Comparison of ENCODE assay signal across 28 mouse cellular contexts in the genomic region with DNA sequence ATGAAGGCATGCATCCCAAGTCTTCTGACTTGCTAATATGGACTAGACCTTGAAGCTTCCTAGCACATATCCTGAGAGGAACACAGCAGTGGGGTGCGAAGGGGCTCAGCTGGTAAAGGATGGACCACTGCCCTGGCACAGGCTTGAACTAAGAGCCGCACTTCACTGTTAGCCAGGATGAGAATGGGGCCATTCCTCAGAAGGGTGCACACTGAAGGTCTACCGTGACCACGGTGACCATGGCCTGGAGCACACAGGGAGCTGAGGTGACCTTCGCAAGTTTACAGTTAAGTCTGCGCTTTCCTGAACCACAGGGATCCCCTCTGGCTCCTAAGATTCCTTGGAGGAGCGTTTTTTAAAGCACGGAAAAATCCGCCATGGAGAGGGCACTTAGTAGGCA.
"Had no signal": no experiment of that assay in that cellular context is flagged by ENCODE, and none has a peak within 500 bp of the region (broad histone marks: within the 10 kb centered on the region; RNA-seq: fewer than 3 reads in every experiment).

No protein-coding gene starts in this region.

- H3K4me3 ChIP-seq: embryonic facial prominence, embryonic 10.5 days; embryonic facial prominence, embryonic 12.5 days; embryonic facial prominence, embryonic 13.5 days; embryonic facial prominence, embryonic 15.5 days; erythroblast, embryonic 14.5 days; forebrain, embryonic 10.5 days; forebrain, embryonic 12.5 days; forebrain, embryonic 13.5 days; forebrain, embryonic 15.5 days; gastrocnemius, adult 2 months; heart, adult 2 months had no signal

- DNase-seq: cerebellum, adult 2 months; cerebellum, adult 8-10 months; cerebellum, adult 9-10 months; cerebellum, adult 9-11 months; cerebellum, postnatal 10 days; cerebellum, postnatal 14 days; cerebellum, postnatal 25 days; cerebellum, postnatal 36 days; embryo, embryonic 11 days; forebrain, postnatal 0 days; gastrocnemius, adult 2 months; gastrocnemius, postnatal 10 days; gastrocnemius, postnatal 14 days; gastrocnemius, postnatal 25 days; gastrocnemius, postnatal 36 days; heart, adult 18-20 months; heart, adult 2 months had no signal

- H3K9me3 ChIP-seq: embryonic facial prominence, embryonic 10.5 days; embryonic facial prominence, embryonic 12.5 days; embryonic facial prominence, embryonic 13.5 days; embryonic facial prominence, embryonic 15.5 days; forebrain, embryonic 10.5 days; forebrain, embryonic 12.5 days; forebrain, embryonic 13.5 days; forebrain, embryonic 15.5 days had no signal

- ATAC-seq: forebrain, embryonic 13.5 days; forebrain, embryonic 14.5 days; forebrain, embryonic 15.5 days; forebrain, embryonic 16.5 days; forebrain, postnatal 0 days had no signal

- H3K4me2 ChIP-seq: embryonic facial prominence, embryonic 12.5 days; embryonic facial prominence, embryonic 13.5 days; embryonic facial prominence, embryonic 15.5 days; forebrain, embryonic 12.5 days; forebrain, embryonic 13.5 days; forebrain, embryonic 15.5 days had no signal

- H3K4me1 ChIP-seq: forebrain, embryonic 15.5 days had no signal

- H3K9ac ChIP-seq: embryonic facial prominence, embryonic 12.5 days; embryonic facial prominence, embryonic 13.5 days; embryonic facial prominence, embryonic 15.5 days; forebrain, embryonic 12.5 days; forebrain, embryonic 13.5 days; forebrain, embryonic 15.5 days; forebrain, postnatal 0 days had no signal

- H3K27me3 ChIP-seq: embryonic facial prominence, embryonic 12.5 days; embryonic facial prominence, embryonic 15.5 days; forebrain, embryonic 13.5 days; forebrain, embryonic 15.5 days had no signal

- H3K27ac ChIP-seq: embryonic facial prominence, embryonic 10.5 days; embryonic facial prominence, embryonic 12.5 days; embryonic facial prominence, embryonic 13.5 days; embryonic facial prominence, embryonic 15.5 days; forebrain, embryonic 10.5 days; forebrain, embryonic 12.5 days; forebrain, embryonic 13.5 days; forebrain, embryonic 15.5 days; gastrocnemius, adult 2 months; heart, adult 2 months had no signal

- H3K36me3 ChIP-seq: embryonic facial prominence, embryonic 10.5 days; embryonic facial prominence, embryonic 12.5 days; embryonic facial prominence, embryonic 13.5 days; embryonic facial prominence, embryonic 15.5 days; forebrain, embryonic 10.5 days; forebrain, embryonic 12.5 days; forebrain, embryonic 15.5 days had no signal
